Mouse (Mus musculus) forebrain, embryonic 16.5 days (tissue): ENCODE data around the gene Abhd12. TPM values are rescaled to one million over a fixed set of nuclear protein-coding genes. Genes with fewer than 3 reads are reported as not detected.

Source experiments
- ATAC-seq: fragments of 200-750 bp; cut with Nextera tagmentation; 2 replicates; pipeline ENCODE4 v1.8.0; 2017; ENCODE audit warnings: mild to moderate bottlenecking, moderate library complexity
- H3K27ac ChIP-seq: fragments of 300-500 bp; sonication (generic); 2 replicates; pipeline ENCODE4 v1.5.1; 2014; ENCODE audit warnings: low read length, control low read depth
- H3K27me3 ChIP-seq: fragments of 300-500 bp; sonication (generic); replicated peaks from 2 replicates; pipeline ENCODE4 v1.6.1; 2014; ENCODE audit warnings: low read length; ENCODE audit not compliant: control insufficient read depth, insufficient read depth
- H3K36me3 ChIP-seq: fragments of 300-500 bp; sonication (generic); 2 replicates; pipeline ENCODE4 v1.6.1; 2014; ENCODE audit not compliant: control insufficient read depth, insufficient read depth
- H3K4me1 ChIP-seq: fragments of 300-500 bp; sonication (generic); replicated peaks from 2 replicates; pipeline ENCODE4 v1.6.1; 2014; ENCODE audit warnings: low read length; ENCODE audit not compliant: control insufficient read depth, insufficient read depth
- H3K4me2 ChIP-seq: fragments of 300-500 bp; sonication (generic); 2 replicates; pipeline ENCODE4 v1.6.1; 2014; ENCODE audit warnings: mild to moderate bottlenecking, low read length, control low read depth
- H3K4me3 ChIP-seq: fragments of 300-500 bp; sonication (generic); replicated peaks from 2 replicates; pipeline ENCODE4 v1.5.1; 2014; ENCODE audit warnings: mild to moderate bottlenecking, low read length, control low read depth
- H3K9ac ChIP-seq: fragments of 300-500 bp; sonication (generic); replicated peaks from 2 replicates; pipeline ENCODE4 v1.6.1; 2014; ENCODE audit warnings: low read depth, low read length, control low read depth
- H3K9me3 ChIP-seq: fragments of 300-500 bp; sonication (generic); 2 replicates; pipeline ENCODE4 v1.6.1; 2016; ENCODE audit warnings: low read length; ENCODE audit not compliant: control insufficient read depth
- WGBS: fragments of 180-500 bp; shearing (Covaris S2); extraction: QIAGEN DNeasy Blood & Tissue Kit; methylation state at CpG from one replicate; pipeline ENCODE4 v1.1.7; 2014; 5-methylcytosine and 5-hydroxymethylcytosine counted together
- polyA plus RNA-seq: library from polyadenylated mRNA; unstranded; fragments of >200 nt; fragmentation: Nextera tagmentation; extraction: Ambion mirVana; gene quantifications from 2 replicates; pipeline ENCODE4 v1.2.1, GENCODE M21; 2015

Gene Abhd12
- polyA plus RNA-seq, 1 experiment from 2014 or later, result 115 TPM

- Histone ChIP-seq H3K27ac (no peak overlapping the region), H3K27me3 (no peaks in the 10 kb centered on the region), H3K4me1 (no peaks in the 10 kb centered on the region), H3K9ac (no peak overlapping the region), H3K4me2 (no peak overlapping the region), H3K36me3 (no peaks in the 10 kb centered on the region), H3K9me3 (no peaks in the 10 kb centered on the region), H3K4me3 (no peak overlapping the region)
- no peak for ATAC-seq
- WGBS, result 74% methylated on average over 7 of the region's 7 CpGs
These were observed 8.8 kb downstream of the Abhd12 start for GRCm38 (mm10) chr2:150895691-150896252.

- Histone ChIP-seq H3K27me3 (no peaks in the 10 kb centered on the region), H3K36me3 (no peaks in the 10 kb centered on the region), H3K4me3 (no peak overlapping the region), H3K9me3 (no peaks in the 10 kb centered on the region), H3K4me2 (no peak overlapping the region), H3K9ac (no peak overlapping the region), H3K4me1 (no peaks in the 10 kb centered on the region), H3K27ac (no peak overlapping the region)
- ATAC-seq, result no peak
- WGBS, result 93% methylated on average over 2 of the region's 2 CpGs
These were observed 9.8 kb downstream of the Abhd12 start for GRCm38 (mm10) chr2:150894617-150895267.

- Histone ChIP-seq H3K9ac (no peak overlapping the region), H3K27me3 (no peaks in the 10 kb centered on the region), H3K4me3 (no peak overlapping the region), H3K9me3 (no peaks in the 10 kb centered on the region), H3K4me1 (no peaks in the 10 kb centered on the region), H3K27ac (no peak overlapping the region), H3K36me3 (no peaks in the 10 kb centered on the region), H3K4me2 (no peak overlapping the region)
- 74% methylated on average over 2 of the region's 2 CpGs for WGBS
- ATAC-seq, result no peak
These were observed 17.2 kb downstream of the Abhd12 start for GRCm38 (mm10) chr2:150887370-150887769.

- no peak overlapping the region for H3K9ac ChIP-seq
- no peaks in the 10 kb centered on the region for H3K4me1 ChIP-seq
- no peak overlapping the region for H3K4me3 ChIP-seq
- no peak overlapping the region for H3K4me2 ChIP-seq
- no peak for ATAC-seq
- H3K36me3 ChIP-seq, result no peaks in the 10 kb centered on the region
- H3K27me3 ChIP-seq, result no peaks in the 10 kb centered on the region
- H3K9me3 ChIP-seq, result no peaks in the 10 kb centered on the region
- H3K27ac ChIP-seq, result no peak overlapping the region
These were observed 18.2 kb downstream of the Abhd12 start for GRCm38 (mm10) chr2:150886315-150886714.

GRCm38 (mm10) chr2:150885814-150886213, 18.7 kb downstream of the Abhd12 start:
- Histone ChIP-seq H3K4me3 (no peak overlapping the region), H3K9ac (no peak overlapping the region), H3K36me3 (no peaks in the 10 kb centered on the region), H3K27me3 (no peaks in the 10 kb centered on the region), H3K4me1 (no peaks in the 10 kb centered on the region), H3K27ac (no peak overlapping the region), H3K9me3 (no peaks in the 10 kb centered on the region), H3K4me2 (no peak overlapping the region)
- ATAC-seq, result no peak
- WGBS, result 90% methylated on average over 1 of the region's 1 CpGs

GRCm38 (mm10) chr2:150884779-150885110, 19.8 kb downstream of the Abhd12 start:
- Histone ChIP-seq H3K4me1 (no peaks in the 10 kb centered on the region), H3K36me3 (no peaks in the 10 kb centered on the region), H3K27me3 (no peaks in the 10 kb centered on the region), H3K4me2 (no peak overlapping the region), H3K9ac (no peak overlapping the region), H3K27ac (no peak overlapping the region), H3K4me3 (no peak overlapping the region), H3K9me3 (no peaks in the 10 kb centered on the region)
- no peak for ATAC-seq
- WGBS, result 87% methylated on average over 1 of the region's 1 CpGs

- no peak for ATAC-seq
- 90% methylated on average over 8 of the region's 8 CpGs for WGBS
These were observed 20.3 kb downstream of the Abhd12 start for GRCm38 (mm10) chr2:150884075-150884778.

GRCm38 (mm10) chr2:150877561-150877960, 27.0 kb downstream of the Abhd12 start:
- Histone ChIP-seq H3K27ac (no peak overlapping the region), H3K4me2 (no peak overlapping the region), H3K9me3 (no peaks in the 10 kb centered on the region), H3K27me3 (no peaks in the 10 kb centered on the region), H3K4me3 (no peak overlapping the region), H3K36me3 (no peaks in the 10 kb centered on the region), H3K4me1 (no peaks in the 10 kb centered on the region), H3K9ac (no peak overlapping the region)
- WGBS, result 89% methylated on average over 4 of the region's 4 CpGs
- no peak for ATAC-seq

More at GRCm38 (mm10) chr2:150884075-150884778, 20.3 kb downstream of the Abhd12 start:
- Histone ChIP-seq H3K27ac (no peak overlapping the region), H3K36me3 (no peaks in the 10 kb centered on the region), H3K27me3 (no peaks in the 10 kb centered on the region), H3K4me1 (no peaks in the 10 kb centered on the region), H3K4me2 (no peak overlapping the region), H3K9ac (no peak overlapping the region), H3K9me3 (no peaks in the 10 kb centered on the region), H3K4me3 (no peak overlapping the region)

- Histone ChIP-seq H3K4me3 (no peak overlapping the region), H3K4me1 (no peaks in the 10 kb centered on the region), H3K9ac (no peak overlapping the region), H3K27me3 (no peaks in the 10 kb centered on the region), H3K36me3 (no peaks in the 10 kb centered on the region), H3K9me3 (no peaks in the 10 kb centered on the region), H3K27ac (no peak overlapping the region), H3K4me2 (no peak overlapping the region)
- no peak for ATAC-seq
- 98% methylated on average over 1 of the region's 1 CpGs for WGBS
These were observed 29.3 kb downstream of the Abhd12 start for GRCm38 (mm10) chr2:150875226-150875625.
